Mouse (Mus musculus): ENCODE results near the gene Adora2a. TPM values are rescaled to one million over a fixed set of nuclear protein-coding genes. Genes with fewer than 3 reads are reported as not detected.
"Not testable (repeated sequence)": the region's sequence is repeated elsewhere in the genome, so short reads cannot be mapped to it uniquely, and the experiment has no call there.

The Adora2a gene
- polyA plus RNA-seq, 1 experiment from 2014 or later = 3.6 TPM

DNA sequence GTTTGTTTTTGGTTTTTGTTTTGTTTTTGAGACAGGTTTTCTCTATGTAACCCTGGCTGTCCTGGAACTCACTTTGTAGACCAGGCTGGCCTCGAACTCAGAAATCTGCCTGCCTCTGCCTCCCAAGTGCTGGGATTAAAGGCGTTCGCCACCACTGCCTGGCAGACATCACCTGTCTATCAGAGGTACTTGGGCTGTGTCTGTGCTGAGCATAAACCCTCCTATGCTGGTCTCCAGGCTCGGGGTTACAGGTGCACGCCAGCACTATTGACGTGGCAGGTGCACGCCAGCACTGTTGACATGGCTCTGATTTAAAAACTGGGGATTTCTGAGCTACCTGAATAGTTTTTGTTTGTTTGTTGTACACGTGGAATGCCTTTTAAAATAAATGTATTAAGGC, 24.5 kb upstream of the Adora2a start:
- ATAC-seq; H3K9ac ChIP-seq (ENCODE audit: low read depth, low read length); H3K9me3 ChIP-seq (ENCODE audit: control insufficient read depth, low read length); H3K27me3 ChIP-seq (replicated peaks; ENCODE audit: control insufficient read depth, insufficient read depth, low read length); H3K4me1 ChIP-seq (ENCODE audit: control insufficient read depth, insufficient read depth, low read depth, low read length); H3K27ac ChIP-seq (ENCODE audit: low read depth, low read length); H3K4me2 ChIP-seq (ENCODE audit: low read length); H3K36me3 ChIP-seq (ENCODE audit: control insufficient read depth, insufficient read depth, low read length); H3K4me3 ChIP-seq (ENCODE audit: low read length): not testable (repeated sequence)
- 91% methylated on average over 8 of the region's 8 CpGs for WGBS

DNA sequence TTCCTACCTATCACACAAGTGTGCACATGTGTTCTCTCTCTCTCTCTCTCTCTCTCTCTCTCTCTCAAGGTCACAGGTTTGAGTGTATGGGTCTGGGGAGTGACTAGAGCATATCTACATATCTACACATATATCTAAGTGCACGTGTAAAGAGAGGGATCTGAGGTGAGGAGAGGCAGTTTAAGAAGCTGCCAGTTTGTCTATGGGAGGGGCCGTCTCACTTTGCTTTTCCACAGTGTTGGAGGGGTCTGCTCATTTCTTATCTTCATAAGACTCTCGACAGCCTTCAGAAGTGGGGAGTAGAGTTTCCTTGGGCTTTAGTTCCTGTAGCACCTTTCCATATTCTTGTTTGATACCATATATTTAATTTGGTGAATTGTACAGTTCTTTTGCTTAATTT, 23.4 kb upstream of the Adora2a start:
- H3K4me1 ChIP-seq (ENCODE audit: control insufficient read depth, insufficient read depth, low read depth, low read length) = no peaks in the 10 kb centered on the region
- no peaks in the 10 kb centered on the region for H3K27me3 ChIP-seq (replicated peaks; ENCODE audit: control insufficient read depth, insufficient read depth, low read length)
- no peak overlapping the region for H3K9ac ChIP-seq (ENCODE audit: low read depth, low read length)
- 85% methylated on average over 3 of the region's 3 CpGs for WGBS
- no peak overlapping the region for H3K4me3 ChIP-seq (ENCODE audit: low read length)
- no peaks in the 10 kb centered on the region for H3K9me3 ChIP-seq (ENCODE audit: control insufficient read depth, low read length)
- ATAC-seq = no peak
- no peak overlapping the region for H3K27ac ChIP-seq (ENCODE audit: low read depth, low read length)
- H3K36me3 ChIP-seq (ENCODE audit: control insufficient read depth, insufficient read depth, low read length) = peaks cover 4% of the 10 kb centered on the region
- H3K4me2 ChIP-seq (ENCODE audit: low read length) = no peak overlapping the region

DNA sequence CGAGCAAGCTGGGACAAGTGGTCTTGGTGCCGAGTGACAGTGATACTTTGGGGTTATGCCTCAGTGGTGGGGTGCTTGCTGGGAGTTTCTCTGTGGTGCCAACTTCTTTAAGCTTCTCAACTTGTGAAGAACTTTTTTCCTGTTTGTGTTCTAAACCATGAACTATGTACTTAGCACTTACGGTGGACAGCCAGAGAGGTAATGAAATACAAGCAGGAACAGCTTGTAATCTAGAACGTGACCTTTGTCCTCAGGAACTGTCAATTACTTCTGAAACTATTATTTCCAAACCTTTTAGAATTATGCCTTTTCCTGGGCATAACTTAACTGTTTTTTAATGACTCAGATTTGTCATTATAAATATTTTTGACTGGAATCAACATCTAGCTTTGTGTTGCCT, 22.3 kb upstream of the Adora2a start:
- no peak overlapping the region for H3K4me3 ChIP-seq (ENCODE audit: low read length)
- H3K4me1 ChIP-seq (ENCODE audit: control insufficient read depth, insufficient read depth, low read depth, low read length) = no peaks in the 10 kb centered on the region
- peaks cover 4% of the 10 kb centered on the region for H3K36me3 ChIP-seq (ENCODE audit: control insufficient read depth, insufficient read depth, low read length)
- no peak overlapping the region for H3K9ac ChIP-seq (ENCODE audit: low read depth, low read length)
- no peaks in the 10 kb centered on the region for H3K9me3 ChIP-seq (ENCODE audit: control insufficient read depth, low read length)
- no peaks in the 10 kb centered on the region for H3K27me3 ChIP-seq (replicated peaks; ENCODE audit: control insufficient read depth, insufficient read depth, low read length)
- H3K4me2 ChIP-seq (ENCODE audit: low read length) = no peak overlapping the region
- no peak for ATAC-seq
- no peak overlapping the region for H3K27ac ChIP-seq (ENCODE audit: low read depth, low read length)
- 80% methylated on average over 4 of the region's 4 CpGs for WGBS

DNA sequence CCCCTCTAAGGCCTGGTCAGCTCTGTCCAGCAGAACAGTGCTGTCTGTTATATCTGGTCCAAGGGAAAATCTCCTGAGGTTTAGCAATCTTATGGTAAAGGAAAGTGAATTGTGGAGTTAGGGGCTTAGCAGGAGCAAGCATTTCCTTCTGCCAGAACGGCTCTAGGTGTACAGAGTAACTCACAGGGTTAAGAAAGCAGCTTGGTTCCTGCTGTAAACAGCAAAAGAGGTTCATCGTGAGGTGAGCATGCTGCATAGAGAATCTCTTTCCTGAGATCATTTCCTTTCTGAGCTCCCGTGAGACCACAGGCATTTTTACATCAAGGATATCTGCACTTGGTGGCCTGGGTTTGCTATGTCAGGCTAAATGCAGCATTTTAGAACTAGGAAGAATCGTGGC, 21.8 kb upstream of the Adora2a start:
- ATAC-seq = no peak
- Histone ChIP-seq H3K4me2 (ENCODE audit: low read length) (no peak overlapping the region), H3K36me3 (ENCODE audit: control insufficient read depth, insufficient read depth, low read length) (peaks cover 4% of the 10 kb centered on the region), H3K9ac (ENCODE audit: low read depth, low read length) (no peak overlapping the region), H3K4me3 (ENCODE audit: low read length) (no peak overlapping the region), H3K27me3 (replicated peaks; ENCODE audit: control insufficient read depth, insufficient read depth, low read length) (no peaks in the 10 kb centered on the region), H3K27ac (ENCODE audit: low read depth, low read length) (peak overlapping the region; percentile 12; the same call in 1 of the 2 replicates), H3K9me3 (ENCODE audit: control insufficient read depth, low read length) (no peaks in the 10 kb centered on the region), H3K4me1 (ENCODE audit: control insufficient read depth, insufficient read depth, low read depth, low read length) (no peaks in the 10 kb centered on the region)
- WGBS = 78% methylated on average over 4 of the region's 4 CpGs

DNA sequence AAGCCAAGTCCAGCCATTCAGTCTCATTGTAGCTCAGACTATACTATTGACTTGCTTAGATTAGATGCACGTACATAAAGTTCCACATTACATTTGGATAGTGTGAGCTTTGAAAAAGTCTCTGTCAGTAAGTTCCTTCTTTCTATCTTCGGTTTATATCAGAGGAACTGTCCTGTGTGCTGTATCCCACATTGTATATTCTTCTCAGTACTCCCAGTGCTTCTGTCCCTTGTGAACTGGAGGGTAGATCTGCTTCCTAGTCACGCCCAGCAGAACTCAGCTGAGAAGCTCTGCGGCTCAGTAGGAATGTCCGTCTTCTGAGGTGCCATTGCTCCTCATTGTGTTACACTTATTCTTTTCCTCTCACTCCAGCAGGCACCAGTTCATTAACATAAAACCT, 18.1 kb upstream of the Adora2a start:
- H3K9ac ChIP-seq (ENCODE audit: low read depth, low read length) = no peak overlapping the region
- 82% methylated on average over 5 of the region's 5 CpGs for WGBS

DNA sequence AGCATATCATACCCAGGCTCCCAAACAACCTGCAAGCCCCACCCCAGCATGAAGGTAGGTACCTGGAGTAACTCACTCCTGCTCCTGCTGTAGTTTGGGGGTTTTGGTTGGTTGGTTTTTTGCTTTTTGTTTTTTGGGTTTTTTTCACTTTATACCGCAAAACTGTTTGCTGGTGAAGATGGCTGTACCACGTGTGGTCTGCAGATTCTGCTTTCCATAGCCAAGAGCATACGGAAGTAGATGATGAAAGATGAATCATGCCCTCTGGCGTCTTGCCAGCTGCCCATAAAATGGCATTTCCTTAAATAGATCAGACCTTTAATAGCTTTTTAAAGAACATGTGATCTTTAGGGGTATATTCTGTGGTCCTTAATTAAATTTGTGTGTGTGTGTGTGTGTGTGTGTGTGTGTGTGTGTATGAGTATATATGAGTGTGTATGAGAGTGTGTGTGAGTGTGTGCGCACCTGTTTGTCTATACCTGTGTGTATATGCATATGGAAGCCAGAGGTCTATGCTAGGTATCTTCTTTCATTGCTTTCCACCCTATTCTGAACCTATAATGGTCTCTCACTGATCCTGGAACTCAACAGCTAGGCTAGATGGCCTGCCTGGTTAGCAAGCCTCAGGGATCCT, 16.8 kb upstream of the Adora2a start:
- no peak for ATAC-seq
- Histone ChIP-seq H3K27ac (ENCODE audit: low read depth, low read length) (no peak overlapping the region), H3K4me3 (ENCODE audit: low read length) (no peak overlapping the region), H3K9ac (ENCODE audit: low read depth, low read length) (no peak overlapping the region), H3K4me2 (ENCODE audit: low read length) (no peak overlapping the region), H3K36me3 (ENCODE audit: control insufficient read depth, insufficient read depth, low read length) (peaks cover 2% of the 10 kb centered on the region), H3K4me1 (ENCODE audit: control insufficient read depth, insufficient read depth, low read depth, low read length) (peaks cover 8% of the 10 kb centered on the region), H3K27me3 (replicated peaks; ENCODE audit: control insufficient read depth, insufficient read depth, low read length) (no peaks in the 10 kb centered on the region), H3K9me3 (ENCODE audit: control insufficient read depth, low read length) (no peaks in the 10 kb centered on the region)
- 70% methylated on average over 5 of the region's 5 CpGs for WGBS

More for the DNA sequence above, 18.1 kb upstream of the Adora2a start:
- H3K9me3 ChIP-seq (ENCODE audit: control insufficient read depth, low read length) = no peaks in the 10 kb centered on the region
- no peaks in the 10 kb centered on the region for H3K27me3 ChIP-seq (replicated peaks; ENCODE audit: control insufficient read depth, insufficient read depth, low read length)
- no peaks in the 10 kb centered on the region; the same call in 1 of the 2 replicates for H3K4me1 ChIP-seq (ENCODE audit: control insufficient read depth, insufficient read depth, low read depth, low read length)
- H3K4me2 ChIP-seq (ENCODE audit: low read length) = no peak overlapping the region
- H3K36me3 ChIP-seq (ENCODE audit: control insufficient read depth, insufficient read depth, low read length) = peaks cover 4% of the 10 kb centered on the region
- no peak overlapping the region for H3K4me3 ChIP-seq (ENCODE audit: low read length)
- no peak overlapping the region for H3K27ac ChIP-seq (ENCODE audit: low read depth, low read length)
- no peak for ATAC-seq

DNA sequence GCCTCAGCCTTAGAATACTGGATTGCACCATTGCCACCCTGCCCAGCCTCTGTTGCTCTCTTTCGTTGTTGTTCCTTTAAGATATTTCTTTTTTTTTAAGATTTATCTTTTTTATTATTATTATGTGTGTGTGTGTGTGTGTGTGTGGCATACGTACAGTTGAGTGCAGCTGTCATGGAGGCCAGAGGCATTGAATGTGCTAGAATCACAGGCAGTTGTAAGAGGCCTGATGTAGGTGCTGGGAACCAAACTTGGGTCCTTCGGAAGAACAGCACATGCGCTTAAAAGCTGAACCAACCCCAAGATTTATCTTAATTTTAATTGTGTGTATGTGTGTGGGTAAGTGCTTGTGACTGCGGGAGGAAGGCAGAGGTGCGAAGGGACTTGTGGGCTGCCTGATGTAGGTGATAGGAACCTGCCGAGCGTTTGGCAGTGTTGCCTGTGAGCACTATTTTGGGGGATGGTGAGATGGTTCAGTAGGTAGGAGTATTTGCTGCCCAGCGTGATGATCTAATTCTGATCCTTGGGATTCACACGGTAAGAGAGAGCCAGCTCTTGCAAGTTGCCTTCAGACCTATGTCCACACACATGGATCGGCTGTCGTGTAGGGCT, 15.4 kb upstream of the Adora2a start:
- 95% methylated on average over 12 of the region's 12 CpGs for WGBS

DNA sequence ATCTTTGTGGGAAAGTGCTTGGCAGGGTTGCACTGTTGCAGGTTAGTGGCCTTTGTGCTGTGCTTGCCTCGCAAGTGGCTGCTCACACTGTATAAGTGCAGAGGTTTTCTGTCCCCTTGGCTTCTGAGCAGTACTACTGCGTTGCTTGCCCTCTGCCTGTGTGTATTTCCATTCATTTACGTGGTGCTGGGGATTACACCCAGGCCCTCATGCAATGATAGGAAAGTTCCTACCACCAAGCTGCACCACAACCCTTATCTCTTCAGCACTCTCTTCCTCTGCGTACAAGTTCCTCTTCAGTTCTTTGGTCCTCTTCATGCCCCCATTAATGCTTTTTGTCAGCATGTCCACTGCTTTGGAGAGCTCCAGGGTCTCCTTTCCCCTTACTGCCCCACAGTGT, 14.7 kb upstream of the Adora2a start:
- peaks cover under 1% of the 10 kb centered on the region for H3K36me3 ChIP-seq (ENCODE audit: control insufficient read depth, insufficient read depth, low read length)
- no peaks in the 10 kb centered on the region for H3K27me3 ChIP-seq (replicated peaks; ENCODE audit: control insufficient read depth, insufficient read depth, low read length)
- H3K9ac ChIP-seq (ENCODE audit: low read depth, low read length) = no peak overlapping the region
- ATAC-seq = no peak
- no peak overlapping the region for H3K27ac ChIP-seq (ENCODE audit: low read depth, low read length)
- H3K9me3 ChIP-seq (ENCODE audit: control insufficient read depth, low read length) = no peaks in the 10 kb centered on the region
- peaks cover 9% of the 10 kb centered on the region for H3K4me1 ChIP-seq (ENCODE audit: control insufficient read depth, insufficient read depth, low read depth, low read length)
- 94% methylated on average over 4 of the region's 4 CpGs for WGBS
- H3K4me2 ChIP-seq (ENCODE audit: low read length) = no peak overlapping the region
- H3K4me3 ChIP-seq (ENCODE audit: low read length) = no peak overlapping the region

More for the DNA sequence above, 15.4 kb upstream of the Adora2a start:
- no peaks in the 10 kb centered on the region; the same call in 1 of the 2 replicates for H3K36me3 ChIP-seq (ENCODE audit: control insufficient read depth, insufficient read depth, low read length)
- no peak overlapping the region for H3K4me3 ChIP-seq (ENCODE audit: low read length)
- H3K4me1 ChIP-seq (ENCODE audit: control insufficient read depth, insufficient read depth, low read depth, low read length) = peaks cover 9% of the 10 kb centered on the region
- H3K27me3 ChIP-seq (replicated peaks; ENCODE audit: control insufficient read depth, insufficient read depth, low read length) = no peaks in the 10 kb centered on the region
- H3K27ac ChIP-seq (ENCODE audit: low read depth, low read length) = no peak overlapping the region
- no peak overlapping the region for H3K4me2 ChIP-seq (ENCODE audit: low read length)
- no peak for ATAC-seq
- H3K9ac ChIP-seq (ENCODE audit: low read depth, low read length) = no peak overlapping the region
- no peaks in the 10 kb centered on the region for H3K9me3 ChIP-seq (ENCODE audit: control insufficient read depth, low read length)

DNA sequence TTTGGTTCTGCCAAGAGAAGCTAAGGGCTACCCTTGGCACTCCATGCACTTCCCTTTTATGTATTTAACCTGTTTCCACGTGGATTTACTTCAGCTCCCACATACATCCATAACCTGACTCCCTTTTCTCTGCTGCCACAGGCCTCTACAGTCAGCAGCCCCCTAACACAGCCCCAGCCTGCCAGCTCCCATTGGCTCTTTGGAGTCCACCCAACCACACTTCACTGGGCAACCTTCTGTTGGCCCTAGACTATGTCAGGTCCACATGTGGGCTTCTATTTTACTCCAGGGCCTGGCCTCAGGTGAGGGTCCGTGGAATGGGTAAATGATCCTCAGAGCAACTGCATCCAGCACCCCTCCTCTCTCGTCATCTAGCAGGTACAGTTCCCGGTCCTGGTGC, 14.1 kb upstream of the Adora2a start:
- no peak overlapping the region for H3K4me2 ChIP-seq (ENCODE audit: low read length)
- H3K4me1 ChIP-seq (ENCODE audit: control insufficient read depth, insufficient read depth, low read depth, low read length) = peaks cover 9% of the 10 kb centered on the region
- H3K36me3 ChIP-seq (ENCODE audit: control insufficient read depth, insufficient read depth, low read length) = peaks cover 6% of the 10 kb centered on the region
- no peaks in the 10 kb centered on the region for H3K27me3 ChIP-seq (replicated peaks; ENCODE audit: control insufficient read depth, insufficient read depth, low read length)
- 91% methylated on average over 4 of the region's 4 CpGs for WGBS
- no peak for ATAC-seq
- no peaks in the 10 kb centered on the region for H3K9me3 ChIP-seq (ENCODE audit: control insufficient read depth, low read length)
- no peak overlapping the region for H3K9ac ChIP-seq (ENCODE audit: low read depth, low read length)
- H3K4me3 ChIP-seq (ENCODE audit: low read length) = no peak overlapping the region
- H3K27ac ChIP-seq (ENCODE audit: low read depth, low read length) = no peak overlapping the region

All from hindbrain, embryonic 16.5 days (tissue).